Comparison of ENCODE assay signal across 9 mouse cellular contexts in genomic region chr7:143505823-143506222, GRCm38 (mm10). TPM values are rescaled to one million over a fixed set of nuclear protein-coding genes. Genes with fewer than 3 reads are reported as not detected.
A peak's percentile ranks its signal among the peaks of the same experiment; 100 is the strongest.
DNase-seq lines count a peak whose midpoint lies in the region; ATAC-seq and TF ChIP-seq lines count a peak whose summit lies in the region.
"Had no signal": no experiment of that assay in that cellular context is flagged by ENCODE, and none has a peak within 500 bp of the region (broad histone marks: within the 10 kb centered on the region; RNA-seq: fewer than 3 reads in every experiment).

No protein-coding gene starts in this region.

- H3K9me3 ChIP-seq in kidney, embryonic 14.5 days (ENCODE audit: control insufficient read depth, low read length): no peaks in the 10 kb centered on the region
- H3K9me3 ChIP-seq: heart, embryonic 13.5 days had no signal

- H3K27ac ChIP-seq in kidney, embryonic 14.5 days (ENCODE audit: low read depth, low read length): no peak overlapping the region
- H3K27ac ChIP-seq in liver, adult 2 months (replicated peaks; ENCODE audit: insufficient read depth, low read depth, low read length): no peak overlapping the region
- H3K27ac ChIP-seq: heart, embryonic 13.5 days had no signal

- H3K9ac ChIP-seq in kidney, embryonic 14.5 days (ENCODE audit: low read depth, low read length): no peak overlapping the region
- no peak overlapping the region for H3K9ac ChIP-seq in liver, adult 2 months (ENCODE audit: low read depth, low read length)
- H3K9ac ChIP-seq: heart, embryonic 13.5 days had no signal

- H3K4me1 ChIP-seq in kidney, embryonic 14.5 days (ENCODE audit: control insufficient read depth, insufficient read depth, low read length): no peaks in the 10 kb centered on the region
- peaks cover 3% of the 10 kb centered on the region; the same call in 1 of the 2 replicates for H3K4me1 ChIP-seq in liver, adult 2 months (ENCODE audit: control insufficient read depth, insufficient read depth, low read length)

- no peak overlapping the region for H3K4me2 ChIP-seq in kidney, embryonic 14.5 days (replicated peaks; ENCODE audit: low read depth, low read length)
- H3K4me2 ChIP-seq: heart, embryonic 13.5 days had no signal

- DNase-seq in kidney, adult 11 months: peak; percentile 82
- DNase-seq in adrenal gland, adult 18-20 months (ENCODE audit: low spot score in 2 of 2): peak; percentile 78 to 82
- DNase-seq in embryo, embryonic 11.5 days (ENCODE audit: low read depth, low spot score): peak; percentile 44
- peak; percentile 89 for DNase-seq in heart, postnatal 4 days
- DNase-seq in liver, adult 2 months (ENCODE audit: extremely low read depth, low read depth, low spot score): peak; percentile 36
- DNase-seq in retina, postnatal 7 days (ENCODE audit: low read depth, low spot score): peak; percentile 38
- DNase-seq in urinary bladder, adult 18-20 months (ENCODE audit: low spot score in 2 of 2): peak; percentile 48 to 74

- H3K27me3 ChIP-seq in kidney, embryonic 14.5 days (ENCODE audit: control insufficient read depth, insufficient read depth, low read length): peaks cover 28% of the 10 kb centered on the region
- H3K27me3 ChIP-seq in liver, adult 2 months (ENCODE audit: control insufficient read depth, insufficient read depth, low read length): 0 out of 2 replicates have a peak, but pooled peaks cover 2% of the 10 kb centered on the region

- ATAC-seq in kidney, embryonic 14.5 days (ENCODE audit: low FRiP score, low TSS enrichment): no peak

- H3K36me3 ChIP-seq in kidney, embryonic 14.5 days (ENCODE audit: control insufficient read depth, insufficient read depth, low read length): no peaks in the 10 kb centered on the region; the same call in 1 of the 2 replicates
- no peaks in the 10 kb centered on the region for H3K36me3 ChIP-seq in liver, adult 2 months (ENCODE audit: control insufficient read depth, insufficient read depth, low read length)
- H3K36me3 ChIP-seq: heart, embryonic 13.5 days had no signal

- TF ChIP-seq CTCF in liver, adult 2 months (IDR thresholded peaks at IDR 0.05; ENCODE audit: low read depth, low read length): peak; percentile 89

- 31% methylated on average over 11 of the region's 11 CpGs for WGBS in kidney, embryonic 14.5 days
- WGBS in liver, adult 2 months: 24% methylated on average over 11 of the region's 11 CpGs

- no peak overlapping the region for H3K4me3 ChIP-seq in kidney, embryonic 14.5 days (ENCODE audit: low read length)
- no peak overlapping the region for H3K4me3 ChIP-seq in liver, adult 2 months (ENCODE audit: insufficient read depth, low read depth, low read length)
- H3K4me3 ChIP-seq: heart, embryonic 13.5 days had no signal

- no peak for TF ChIP-seq POLR2A in liver, adult 2 months (IDR thresholded peaks at IDR 0.05; ENCODE audit: extremely low read depth, insufficient read depth, low read length)

- H3K79me2 ChIP-seq in liver, adult 2 months (ENCODE audit: control insufficient read depth, insufficient read depth, low read length): no peaks in the 10 kb centered on the region

RNA-seq across cellular contexts. Expression of gene Phlda2, which starts 2.9 kb away (rescaled TPM):
- polyA plus RNA-seq in kidney, embryonic 14.5 days (2014; fragmentation: Nextera tagmentation; extraction: Ambion mirVana): 7.3 and 10.6 TPM in 2 replicates
- 1 to 10 TPM in 1 of 2 experiments, under 1 TPM in 1; 0.45 to 2.8 TPM for total RNA-seq in adrenal gland, adult 18-20 months (2021)
- total RNA-seq in heart, postnatal 4 days (2021): not detected
- 0.28 TPM in 1 of 2 replicates, not detected in the other for total RNA-seq in liver, adult 2 months (2014; rRNA removed)
- polyA plus RNA-seq in liver, adult 2 months (2012; rRNA removed): 0.40 TPM in 1 of 2 replicates, not detected in the other

RNA-seq across cellular contexts. Expression of gene Slc22a18, which starts 32.3 kb away (rescaled TPM):
- polyA plus RNA-seq in kidney, embryonic 14.5 days (2014; fragmentation: Nextera tagmentation; extraction: Ambion mirVana): 4.4 and 4.7 TPM in 2 replicates
- 1 to 10 TPM; 1.9 to 6.7 TPM for total RNA-seq in adrenal gland, adult 18-20 months (2021)
- total RNA-seq in heart, postnatal 4 days (2021): under 1 TPM; 0.45 to 0.55 TPM
- total RNA-seq in liver, adult 2 months (2014; rRNA removed): 64.4 and 95.4 TPM in 2 replicates
- polyA plus RNA-seq in liver, adult 2 months (2012; rRNA removed): 344 and 377 TPM in 2 replicates

RNA-seq across cellular contexts. Expression of gene Nap1l4, which starts 43.1 kb away (rescaled TPM):
- 138 and 158 TPM in 2 replicates for polyA plus RNA-seq in kidney, embryonic 14.5 days (2014; fragmentation: Nextera tagmentation; extraction: Ambion mirVana)
- total RNA-seq in adrenal gland, adult 18-20 months (2021): 100 to 1,000 TPM; 144 to 155 TPM
- total RNA-seq in heart, postnatal 4 days (2021): 100 to 1,000 TPM; 203 to 204 TPM
- 40.7 and 42.0 TPM in 2 replicates for total RNA-seq in liver, adult 2 months (2014; rRNA removed)
- 24.0 and 25.7 TPM in 2 replicates for polyA plus RNA-seq in liver, adult 2 months (2012; rRNA removed)

RNA-seq across cellular contexts. Expression of gene Cdkn1c, which starts 45.0 kb away (rescaled TPM):
- 1,196 and 1,506 TPM in 2 replicates for polyA plus RNA-seq in kidney, embryonic 14.5 days (2014; fragmentation: Nextera tagmentation; extraction: Ambion mirVana)
- 100 to 1,000 TPM; 153 to 767 TPM for total RNA-seq in adrenal gland, adult 18-20 months (2021)
- total RNA-seq in heart, postnatal 4 days (2021): 10 to 100 TPM; 56.1 to 60.4 TPM
- total RNA-seq in liver, adult 2 months (2014; rRNA removed): 2.4 and 4.4 TPM in 2 replicates
- 2.2 and 5.2 TPM in 2 replicates for polyA plus RNA-seq in liver, adult 2 months (2012; rRNA removed)

Comparison
In these comparisons a context has a peak if more than half of its experiments do, and no peak if none do; other contexts are left out.
1. DNase-seq: peak in every context shown above with its lines; median percentile 89 in heart, postnatal 4 days; 82 in kidney, adult 11 months; 80 in adrenal gland, adult 18-20 months; 61 in urinary bladder, adult 18-20 months; 44 in embryo, embryonic 11.5 days; 38 in retina, postnatal 7 days; 36 in liver, adult 2 months.